Mouse (Mus musculus) cerebellum, adult 9-11 months (tissue): ENCODE data around the gene Asap2.
A peak's percentile ranks its signal among the peaks of the same experiment; 100 is the strongest.

Source experiments
- DNase-seq: peaks from one replicate; pipeline ENCODE4 v3.0.0; 2022

Gene Asap2

DNA sequence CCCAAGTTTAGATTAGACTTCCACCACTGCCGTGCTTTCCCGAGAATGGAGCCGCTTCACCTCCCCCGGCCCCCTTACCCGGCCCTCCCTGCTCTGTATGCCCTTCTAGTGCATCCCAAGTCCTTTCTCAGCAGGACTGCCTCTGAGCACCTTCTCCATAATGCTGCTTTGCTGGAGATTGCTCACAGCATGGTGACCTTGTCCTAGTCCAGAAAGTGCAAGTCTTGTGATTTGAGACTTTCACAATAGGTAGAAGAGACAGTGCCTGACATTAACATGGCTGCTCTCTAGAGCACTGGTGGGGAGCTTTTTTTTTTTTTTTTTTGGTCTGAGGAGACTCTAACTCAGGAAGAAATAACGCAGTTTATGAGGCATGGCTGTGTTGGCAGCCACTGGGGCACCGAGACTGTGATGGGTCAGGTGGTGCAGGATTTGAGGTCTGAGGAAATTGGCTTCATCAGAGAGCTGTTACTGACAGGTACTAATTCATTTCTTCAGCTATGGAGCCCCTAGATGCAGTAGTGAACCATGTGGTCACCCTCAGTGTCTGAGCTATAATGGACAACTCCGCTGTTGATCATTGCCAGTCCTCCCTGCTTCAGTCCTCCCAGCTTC lies 224.4 kb downstream of the Asap2 start:
- no peak for DNase-seq

DNA sequence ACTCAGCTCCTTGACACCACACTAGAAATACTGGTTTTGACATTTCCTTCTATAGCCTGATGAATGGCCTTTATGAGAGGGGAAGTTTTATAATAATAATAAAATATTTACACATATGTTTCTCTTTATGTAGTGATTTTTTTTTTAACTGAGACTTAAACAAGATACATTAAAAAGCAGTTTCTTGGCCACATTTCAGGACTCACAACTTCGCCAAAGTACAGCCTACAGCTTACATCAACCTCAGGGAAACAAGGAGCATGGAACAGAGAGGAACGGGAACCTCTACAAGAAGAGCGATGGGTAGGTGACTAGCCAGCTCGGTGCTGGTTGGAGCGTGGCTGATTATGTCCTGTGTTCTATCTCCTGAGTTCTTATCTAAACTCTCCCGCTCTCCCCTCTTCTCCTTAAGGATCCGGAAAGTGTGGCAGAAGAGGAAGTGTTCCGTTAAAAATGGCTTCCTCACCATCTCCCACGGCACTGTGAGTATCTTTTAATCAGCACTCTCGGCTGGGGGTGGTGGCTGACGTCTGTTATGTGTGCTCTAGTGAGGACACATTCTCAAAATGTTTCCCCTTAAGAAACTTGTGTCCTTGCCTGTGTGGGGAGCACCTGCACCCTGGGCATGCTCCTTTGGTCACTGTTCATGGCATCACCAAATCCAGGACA lies 227.7 kb downstream of the Asap2 start:
- DNase-seq = no peak

DNA sequence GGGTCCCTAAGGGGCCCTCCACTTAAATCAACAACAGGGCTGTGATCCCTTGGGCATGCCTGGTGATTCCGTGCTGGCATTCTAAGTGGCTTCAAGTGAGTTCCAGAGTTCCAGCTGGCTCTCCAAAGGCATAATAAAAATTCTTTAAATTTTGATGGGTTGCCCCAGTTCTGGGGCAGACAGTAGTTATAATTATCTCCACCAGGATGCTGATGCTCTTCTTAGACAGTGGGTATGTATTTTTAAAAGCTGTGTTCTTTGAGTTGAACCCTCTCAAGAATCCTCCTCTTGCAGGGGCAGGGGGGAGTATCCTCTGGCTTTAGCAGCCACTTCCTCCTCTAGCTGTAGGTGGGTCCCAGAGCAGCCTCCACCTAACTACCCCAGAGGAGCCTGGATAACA lies 230.3 kb downstream of the Asap2 start:
- DNase-seq = no peak

DNA sequence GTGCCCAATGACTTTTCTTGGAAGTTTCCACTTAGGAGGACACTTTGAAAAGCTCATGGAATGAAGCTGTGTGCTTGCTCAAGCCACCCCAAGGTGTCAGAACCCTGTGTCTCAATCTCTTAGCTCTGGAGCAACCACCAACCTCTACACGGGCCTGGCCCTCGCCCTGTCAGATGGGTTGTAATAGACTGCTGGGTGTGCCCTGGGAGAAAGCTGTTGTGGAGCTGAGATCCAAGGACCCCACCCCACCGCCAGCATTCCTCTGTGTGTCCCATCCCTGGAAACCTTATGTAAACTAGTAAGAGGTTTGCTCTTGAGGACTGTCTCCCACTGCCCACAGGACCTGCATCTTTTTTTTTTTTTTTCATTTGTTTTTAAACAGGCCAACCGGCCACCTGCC lies 233.7 kb downstream of the Asap2 start:
- DNase-seq = no peak

DNA sequence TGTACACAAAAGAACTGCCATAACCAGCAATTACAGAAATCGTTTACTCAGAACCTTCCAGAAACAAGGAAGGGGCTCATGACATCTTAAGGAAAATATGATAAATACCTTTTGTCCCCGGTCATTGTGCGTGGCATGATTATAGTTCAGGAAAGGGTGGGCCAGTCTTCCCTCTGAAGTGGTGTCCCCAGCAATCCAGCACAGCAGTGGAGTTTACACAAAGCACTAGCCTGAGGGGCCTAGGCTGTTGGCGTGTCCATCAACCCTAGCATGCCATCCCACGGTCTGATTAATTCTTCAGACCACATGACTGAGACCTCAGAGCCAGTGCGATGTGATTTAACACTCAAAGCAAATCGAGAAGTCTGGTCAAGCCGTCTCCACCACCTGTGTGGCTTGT lies 235.1 kb downstream of the Asap2 start:
- no peak for DNase-seq

DNA sequence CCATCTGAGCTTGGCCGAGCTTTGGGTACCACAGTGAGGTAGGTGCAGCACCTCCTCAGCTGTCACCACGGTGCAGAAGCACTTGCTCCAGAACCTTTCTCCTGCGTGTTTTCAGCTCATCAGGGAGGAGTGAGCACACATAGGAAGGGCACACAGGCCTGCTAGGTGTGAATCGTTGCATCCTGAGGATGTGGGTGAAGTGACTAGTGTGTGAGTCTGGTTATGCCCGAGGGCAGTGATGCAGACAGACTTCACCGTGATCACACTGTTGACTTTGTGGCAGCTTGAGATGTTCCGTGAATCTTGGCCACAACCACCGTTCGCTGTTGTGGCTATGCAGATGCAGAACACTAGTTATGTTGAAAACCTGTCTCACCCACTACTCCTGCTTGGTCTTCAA lies 236.1 kb downstream of the Asap2 start:
- no peak for DNase-seq

DNA sequence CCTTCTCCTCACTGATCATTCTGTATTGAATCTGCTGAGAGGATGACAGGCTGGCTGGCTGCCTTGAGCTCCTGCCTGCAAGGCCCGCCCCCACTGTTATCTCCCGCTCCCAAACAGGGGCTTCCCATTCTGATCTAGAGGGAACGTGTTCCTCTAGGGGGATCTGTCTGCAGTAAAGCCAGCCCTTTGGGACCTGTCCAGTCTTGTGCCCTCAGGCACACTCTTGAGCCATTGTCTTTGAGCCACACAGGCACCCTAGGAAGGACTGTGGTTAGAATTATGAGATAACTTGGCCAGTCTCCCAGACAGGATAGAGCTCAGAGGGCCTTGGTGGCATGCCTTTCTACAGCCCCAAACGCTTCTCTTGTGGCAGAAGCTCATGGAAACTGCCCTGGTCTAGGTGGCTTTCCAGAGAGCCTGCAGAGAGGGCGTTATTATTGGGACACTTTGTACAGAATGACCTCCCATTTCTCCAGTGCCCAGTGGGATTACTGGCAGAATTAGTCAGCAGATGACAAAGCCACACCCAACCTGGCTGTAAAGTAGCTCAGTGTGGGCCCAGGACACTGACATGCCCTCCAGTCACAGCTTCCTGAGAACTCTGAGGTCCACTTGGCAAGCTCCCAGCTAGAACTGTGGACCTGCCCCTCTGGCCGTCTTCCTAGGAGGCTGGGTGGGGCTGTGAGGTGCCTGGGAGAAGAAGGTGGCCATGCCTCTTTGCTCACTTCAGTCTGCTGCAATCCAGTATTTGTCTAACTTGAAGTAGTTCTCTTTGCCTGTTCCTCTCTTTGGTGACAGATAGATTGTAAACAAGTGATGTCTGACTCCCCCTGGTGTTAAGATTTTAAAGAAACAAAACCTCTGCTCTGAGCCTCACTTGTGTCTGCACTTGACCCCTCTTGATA lies 237.1 kb downstream of the Asap2 start:
- peak; percentile 82 for DNase-seq

DNA sequence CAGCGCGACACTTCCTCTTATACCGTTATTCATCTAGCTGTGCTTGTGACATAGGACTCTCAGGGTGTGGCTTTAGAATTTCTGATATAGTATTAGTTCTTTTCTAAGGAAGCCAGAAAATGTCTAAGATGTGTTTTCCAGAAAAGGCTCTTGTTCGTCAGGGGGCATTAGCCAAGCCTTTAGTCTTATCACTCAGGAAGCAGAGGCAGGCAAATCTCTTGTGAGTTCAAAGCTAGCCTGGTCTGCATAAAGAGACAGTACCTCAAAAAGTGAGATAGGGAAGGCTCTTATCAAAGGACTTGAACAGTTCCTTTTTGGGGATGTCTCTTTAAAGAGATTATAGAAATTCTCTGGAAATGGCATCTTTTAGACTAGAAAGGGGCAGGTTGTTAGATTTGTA lies 238.4 kb downstream of the Asap2 start:
- no peak for DNase-seq

DNA sequence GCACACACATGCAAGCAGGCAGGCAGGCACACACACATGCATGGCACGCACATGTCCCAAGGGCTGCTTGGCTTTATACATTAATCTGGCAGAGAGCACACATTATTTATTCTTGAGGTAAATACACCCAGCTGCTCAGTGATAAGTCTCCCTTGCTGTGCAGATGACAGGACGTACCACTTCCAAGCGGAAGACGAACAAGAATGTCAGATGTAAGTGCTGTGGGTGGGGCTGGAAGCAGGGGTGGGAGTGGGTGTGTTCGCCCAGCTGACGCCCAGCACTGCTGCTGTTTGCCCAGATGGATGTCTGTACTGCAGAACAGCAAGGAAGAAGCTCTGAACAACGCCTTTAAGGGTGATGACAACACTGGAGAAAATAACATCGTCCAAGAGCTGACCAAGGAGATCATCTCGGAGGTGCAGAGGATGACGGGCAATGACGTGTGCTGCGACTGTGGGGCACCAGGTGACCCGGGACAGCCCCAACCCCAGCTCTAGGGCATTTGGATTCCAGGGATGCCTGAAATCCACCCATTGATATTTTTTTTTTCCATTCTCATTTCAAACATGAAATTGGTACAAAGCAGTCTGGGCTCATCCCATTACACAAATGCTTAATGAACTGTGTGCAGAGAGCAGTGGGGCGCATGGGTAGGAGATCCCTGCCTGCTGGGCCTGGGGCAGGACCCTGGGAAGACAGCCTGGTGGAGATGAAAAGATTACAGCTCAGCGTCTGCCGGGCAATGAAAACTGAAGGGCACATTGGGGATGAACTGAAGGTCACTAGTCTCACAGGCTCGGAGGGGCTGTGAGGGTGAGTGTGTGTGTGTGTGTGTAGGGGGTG lies 239.0 kb downstream of the Asap2 start:
- no peak for DNase-seq

DNA sequence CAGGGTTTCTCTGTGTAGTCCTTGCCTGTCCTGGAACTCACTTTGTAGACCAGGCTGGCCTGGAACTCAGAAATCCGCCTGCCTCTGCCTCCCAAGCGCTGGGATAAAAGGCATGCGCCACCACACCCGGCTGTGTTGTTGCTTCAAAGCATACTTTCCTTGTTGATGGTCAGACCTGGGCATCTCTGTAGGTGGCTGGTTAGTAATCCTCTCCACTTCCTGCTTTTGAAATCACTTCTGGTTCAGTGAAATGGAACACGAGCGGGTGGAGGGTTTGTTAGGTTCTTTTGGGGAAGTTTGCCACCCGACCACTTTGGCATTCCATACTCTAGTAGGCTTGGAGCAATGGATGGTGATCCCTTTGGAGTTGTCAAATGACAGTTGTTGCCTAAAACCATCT lies 243.5 kb downstream of the Asap2 start:
- DNase-seq = no peak

DNA sequence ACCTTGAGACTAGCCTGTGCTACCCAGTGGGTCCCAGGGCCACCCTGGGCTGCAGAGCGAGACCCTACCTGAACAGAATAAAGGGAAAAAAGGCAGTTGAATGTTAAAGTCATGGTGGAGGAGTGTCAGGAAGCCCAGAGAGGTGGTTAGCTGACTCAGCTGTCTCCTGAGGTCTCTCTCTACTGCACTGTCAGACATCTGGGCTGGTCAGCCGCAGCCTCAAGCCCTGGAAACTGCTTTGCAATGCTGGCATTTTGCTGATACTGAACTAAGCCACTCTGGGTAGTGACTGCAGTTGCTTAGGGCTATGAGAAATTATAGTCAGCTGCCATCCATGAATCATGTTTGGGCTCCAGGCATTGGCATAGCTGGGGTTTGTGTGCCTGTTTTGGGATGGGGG lies 244.3 kb downstream of the Asap2 start:
- DNase-seq = no peak

DNA sequence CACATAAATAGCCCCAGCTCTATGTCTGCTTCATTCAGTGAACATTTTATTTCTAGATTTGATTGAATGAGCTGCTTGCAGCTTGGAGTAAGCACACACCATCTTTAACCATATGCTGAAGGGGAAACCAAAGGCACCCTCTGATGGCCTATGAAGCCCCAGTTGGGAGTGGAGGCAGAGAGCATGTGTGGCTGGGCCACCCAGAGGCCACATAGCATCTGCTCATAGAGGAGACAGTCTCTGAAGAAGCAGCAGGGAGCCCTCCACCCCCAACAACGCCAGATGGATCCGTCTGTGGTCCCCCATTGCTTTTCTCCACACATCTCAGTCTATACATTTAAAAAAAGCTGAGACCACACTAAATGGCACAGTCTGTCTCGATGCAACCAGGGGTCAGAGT lies 251.7 kb downstream of the Asap2 start:
- no peak for DNase-seq

DNA sequence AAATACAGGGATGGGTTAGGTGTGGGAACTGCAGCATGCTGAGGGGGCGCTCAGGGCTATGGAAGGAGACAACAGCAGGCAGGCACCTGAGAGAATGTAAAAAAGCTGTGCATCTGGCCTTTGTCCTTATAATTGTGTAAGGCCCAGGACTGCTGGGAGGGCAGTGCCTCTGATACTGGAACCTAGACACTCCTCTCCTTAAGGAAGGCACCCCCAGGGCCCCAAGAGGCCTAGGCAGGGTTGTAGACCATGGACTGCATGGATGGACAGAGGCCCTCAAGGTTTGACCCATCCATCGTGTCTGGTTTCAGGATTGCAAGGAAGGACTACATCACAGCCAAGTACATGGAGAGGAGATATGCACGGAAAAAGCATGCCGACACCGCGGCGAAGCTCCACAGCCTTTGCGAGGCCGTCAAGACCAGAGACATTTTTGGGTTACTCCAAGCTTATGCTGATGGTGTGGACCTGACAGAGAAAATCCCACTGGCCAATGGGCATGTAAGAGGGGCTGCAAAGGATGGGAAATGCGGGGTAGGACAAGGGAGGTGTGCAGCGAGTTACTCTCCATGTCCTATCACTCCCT lies 254.2 kb downstream of the Asap2 start:
- no peak for DNase-seq

DNA sequence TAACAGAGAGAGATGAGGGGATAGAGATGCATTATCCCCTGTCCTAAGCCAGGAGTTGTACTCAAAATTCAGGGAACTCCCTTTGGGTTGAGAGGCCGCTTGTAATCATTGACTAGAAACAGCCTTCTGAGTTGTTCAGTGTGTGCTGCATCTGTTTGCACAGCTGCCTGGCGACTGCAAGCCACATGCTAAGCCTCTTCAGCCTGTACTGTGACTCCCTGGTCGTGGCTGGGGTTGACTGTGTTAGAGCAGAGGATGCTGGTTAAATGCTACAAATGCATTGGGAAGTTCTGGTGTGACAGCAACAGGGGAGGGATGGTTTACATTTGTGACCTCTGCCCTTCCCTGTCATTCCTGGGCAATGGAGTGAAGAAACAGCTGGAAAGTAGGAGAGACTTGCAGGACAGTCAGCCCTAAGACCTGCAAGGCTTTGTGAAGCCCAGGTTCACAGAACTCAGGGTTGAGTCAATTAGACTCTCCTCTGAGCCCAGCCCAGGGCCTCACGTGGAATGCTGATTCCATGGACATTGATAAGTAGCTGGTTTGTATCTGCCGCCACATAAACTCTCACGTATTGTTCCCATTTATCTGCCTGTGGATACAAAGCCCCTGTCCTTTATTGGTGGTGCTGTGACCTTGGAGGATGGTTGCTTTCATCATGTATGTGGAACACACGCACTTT lies 257.6 kb downstream of the Asap2 start:
- no peak for DNase-seq

DNA sequence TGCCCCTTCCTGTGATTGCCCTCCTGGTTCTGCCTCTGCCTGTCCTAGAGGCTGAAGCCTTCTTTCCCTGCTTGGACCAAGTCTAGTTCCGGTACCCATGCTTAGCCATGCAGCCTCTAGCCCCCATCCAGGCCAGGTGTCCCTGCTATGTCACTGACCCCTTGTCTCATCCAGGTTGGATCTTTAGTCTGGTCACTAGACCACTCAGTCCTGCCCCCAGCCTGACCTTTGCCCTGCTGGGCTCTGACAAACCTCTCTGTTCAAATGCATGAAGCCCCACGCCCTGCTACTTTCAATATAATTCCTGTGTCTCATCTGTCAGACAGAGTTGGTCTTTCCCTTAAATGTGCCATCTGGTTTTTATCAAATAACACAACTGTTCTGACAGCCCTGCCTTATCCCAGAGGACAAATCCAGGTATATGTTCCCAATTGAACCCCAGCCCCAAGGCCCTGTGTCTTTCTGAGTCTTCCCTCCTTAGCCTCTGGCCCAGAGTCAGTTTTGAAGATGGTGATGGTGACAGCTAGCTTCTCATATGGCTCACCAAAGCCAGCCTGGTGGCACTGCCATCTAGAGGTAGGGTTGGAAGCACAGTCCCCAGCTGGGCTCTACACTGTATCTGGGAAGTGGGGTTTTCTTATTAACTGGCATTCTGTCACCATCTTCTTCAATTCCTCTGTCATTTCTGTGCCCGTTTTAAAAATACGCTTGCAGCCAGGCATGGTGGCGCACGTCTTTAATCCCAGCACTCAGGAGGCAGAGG lies 270.4 kb downstream of the Asap2 start:
- no peak for DNase-seq

DNA sequence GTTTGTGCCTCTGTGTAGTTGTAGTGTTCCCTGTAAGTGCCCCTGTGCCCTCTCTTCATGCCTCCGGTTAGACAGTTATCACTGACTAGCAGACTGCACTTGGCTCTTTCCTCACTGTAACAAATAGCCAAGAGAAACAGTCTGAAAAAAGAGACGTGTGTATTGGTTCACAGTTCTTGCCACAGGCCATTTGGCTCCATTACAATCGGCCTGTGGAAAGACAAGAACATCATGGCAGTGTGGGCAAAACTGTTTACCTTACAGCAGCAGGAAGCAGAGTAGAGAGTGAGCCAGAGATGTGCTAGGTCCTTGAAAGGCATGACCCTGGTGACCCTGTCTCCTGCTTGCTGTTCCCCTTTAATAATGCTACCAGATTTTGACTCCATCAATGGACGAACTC lies 271.3 kb downstream of the Asap2 start:
- DNase-seq = no peak

DNA sequence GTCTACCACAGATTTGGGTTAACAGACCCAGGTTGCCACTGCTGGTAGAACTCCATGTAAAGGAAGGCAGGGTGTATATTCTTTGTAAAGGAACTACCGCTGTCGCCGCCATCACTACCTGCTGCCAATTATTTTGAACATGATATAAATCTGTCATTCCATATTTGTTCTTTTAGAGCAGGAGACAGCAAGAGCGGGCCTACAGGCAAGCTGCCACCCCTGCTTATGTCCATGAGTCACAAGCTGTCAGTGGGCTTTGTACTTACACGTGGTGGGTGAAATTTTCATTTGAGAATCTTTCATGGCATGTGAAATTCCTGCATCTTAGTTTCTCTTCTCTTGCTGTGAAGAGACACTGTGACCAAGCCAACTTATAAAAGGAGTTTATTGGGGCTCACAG lies 273.0 kb downstream of the Asap2 start:
- DNase-seq = no peak

DNA sequence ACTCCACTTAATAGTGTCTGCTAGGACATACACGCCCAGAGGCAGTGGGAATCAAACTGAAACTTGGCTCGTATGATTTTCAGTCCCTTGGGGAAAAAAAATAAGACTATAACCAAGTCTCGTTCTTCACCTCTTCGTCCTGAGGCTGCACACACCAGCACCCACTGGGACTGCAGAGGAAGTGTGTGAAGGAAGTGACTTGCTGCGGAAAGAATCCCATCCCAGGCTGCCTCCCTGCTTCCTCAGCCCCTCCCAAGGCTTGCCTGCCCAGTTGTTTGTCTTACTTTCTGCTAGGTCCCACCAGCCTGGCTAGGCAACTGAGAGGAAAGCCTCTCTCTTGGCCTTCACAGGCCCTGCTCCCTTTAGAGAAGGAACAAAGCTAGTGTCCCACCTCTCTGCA lies 274.0 kb downstream of the Asap2 start:
- no peak for DNase-seq

DNA sequence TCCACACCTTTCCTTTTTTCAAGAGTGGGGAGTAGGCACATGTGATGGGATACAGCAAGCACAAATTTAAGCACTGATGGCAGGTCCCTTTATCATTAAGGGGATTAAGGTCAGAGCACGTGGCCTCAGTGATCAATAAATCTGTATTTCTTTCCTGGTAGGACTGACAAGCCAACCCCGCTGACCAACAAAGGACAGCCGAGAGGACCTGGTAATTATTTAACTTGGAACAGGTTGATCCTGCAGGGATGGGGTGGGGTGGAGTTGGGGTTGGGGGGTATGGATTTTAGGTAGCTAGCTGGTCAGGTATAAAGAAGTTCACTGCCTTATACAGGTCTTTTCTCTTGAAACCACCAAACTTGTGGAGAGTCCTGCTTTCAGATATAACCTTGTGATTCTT lies 274.7 kb downstream of the Asap2 start:
- DNase-seq = no peak

DNA sequence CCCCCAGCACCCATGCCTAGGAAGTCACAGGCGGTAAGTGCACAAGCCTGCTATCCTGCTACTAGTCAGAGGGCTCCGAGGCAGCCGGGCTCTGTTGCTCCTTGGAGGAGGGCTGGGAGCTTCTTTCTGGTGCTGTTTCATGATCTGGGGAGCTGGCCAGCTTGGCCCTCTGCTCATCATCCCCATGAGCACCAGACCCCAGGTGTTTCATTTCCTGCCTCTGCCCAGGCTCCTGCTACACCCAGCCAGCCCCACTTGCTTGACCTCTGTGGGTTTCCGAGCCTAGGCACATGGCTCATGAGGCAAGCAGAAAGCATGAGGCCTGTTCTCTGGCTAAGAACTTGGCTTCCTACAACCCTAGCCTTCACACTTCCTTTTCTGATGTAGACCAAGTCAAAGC lies 275.2 kb downstream of the Asap2 start:
- DNase-seq = no peak
